Mouse (Mus musculus) hindbrain, embryonic 12.5 days (tissue): ENCODE data around the gene Rtkn. TPM values are rescaled to one million over a fixed set of nuclear protein-coding genes. Genes with fewer than 3 reads are reported as not detected.
A peak's percentile ranks its signal among the peaks of the same experiment; 100 is the strongest.

Experiments
- ATAC-seq: fragments of 200-750 bp; cut with Nextera tagmentation; 2 replicates; pipeline ENCODE4 v1.8.0; 2017; ENCODE audit warnings: moderate TSS enrichment; ENCODE audit not compliant: low FRiP score
- H3K27ac ChIP-seq: fragments of 300-500 bp; sonication (generic); 2 replicates; pipeline ENCODE4 v1.5.1; 2016; ENCODE audit warnings: mild to moderate bottlenecking
- H3K27me3 ChIP-seq: fragments of 300-500 bp; sonication (generic); 2 replicates; pipeline ENCODE4 v1.6.1; 2016; ENCODE audit warnings: mild to moderate bottlenecking
- H3K36me3 ChIP-seq: fragments of 300-500 bp; sonication (generic); 2 replicates; pipeline ENCODE4 v1.6.1; 2016; ENCODE audit warnings: mild to moderate bottlenecking
- H3K4me1 ChIP-seq: fragments of 300-500 bp; sonication (generic); 2 replicates; pipeline ENCODE4 v1.6.1; 2016
- H3K4me2 ChIP-seq: fragments of 300-500 bp; sonication (generic); replicated peaks from 2 replicates; pipeline ENCODE4 v1.6.1; 2016; ENCODE audit warnings: mild to moderate bottlenecking
- H3K4me3 ChIP-seq: fragments of 300-500 bp; sonication (generic); 2 replicates; pipeline ENCODE4 v1.5.1; 2016; ENCODE audit warnings: mild to moderate bottlenecking
- H3K9ac ChIP-seq: fragments of 300-500 bp; sonication (generic); 2 replicates; pipeline ENCODE4 v1.6.1; 2016; ENCODE audit warnings: mild to moderate bottlenecking, moderate library complexity
- H3K9me3 ChIP-seq: fragments of 300-500 bp; sonication (generic); replicated peaks from 2 replicates; pipeline ENCODE4 v1.6.1; 2016; ENCODE audit warnings: mild to moderate bottlenecking
- WGBS: fragments of 180-500 bp; shearing (Covaris S2); methylation state at CpG from one replicate; pipeline ENCODE4 v1.1.7; 2016; 5-methylcytosine and 5-hydroxymethylcytosine counted together
- polyA plus RNA-seq: library from polyadenylated mRNA; unstranded; fragments of >200 nt; fragmentation: Nextera tagmentation; extraction: Ambion mirVana; gene quantifications from 2 replicates; pipeline ENCODE4 v1.2.1, GENCODE M21; 2016

Gene Rtkn
- polyA plus RNA-seq, 1 experiment from 2014 or later, result 40.7 TPM

DNA sequence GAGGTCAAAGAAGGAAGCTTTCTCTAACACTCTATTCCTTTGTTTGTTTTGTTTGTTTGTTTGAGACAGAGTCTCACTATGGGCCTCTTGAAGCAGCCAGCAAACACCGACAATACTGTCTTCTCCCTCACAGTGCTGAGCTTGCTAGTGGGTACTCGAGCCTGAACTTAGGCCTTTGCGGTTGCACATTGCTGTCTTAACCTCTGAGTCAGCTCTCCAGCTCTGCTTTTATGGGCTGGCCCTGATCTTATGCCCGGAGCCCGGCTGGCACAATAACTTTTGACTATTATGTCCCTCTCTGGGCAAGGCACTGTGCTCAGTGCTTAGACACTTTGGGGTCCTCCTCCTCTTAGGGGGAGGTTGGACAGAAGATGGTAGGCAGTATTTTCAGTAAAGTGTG, 34.6 kb downstream of the Rtkn start:
- Histone ChIP-seq H3K4me3 (no peak overlapping the region), H3K27ac (no peak overlapping the region), H3K4me1 (peaks cover 34% of the 10 kb centered on the region)

DNA sequence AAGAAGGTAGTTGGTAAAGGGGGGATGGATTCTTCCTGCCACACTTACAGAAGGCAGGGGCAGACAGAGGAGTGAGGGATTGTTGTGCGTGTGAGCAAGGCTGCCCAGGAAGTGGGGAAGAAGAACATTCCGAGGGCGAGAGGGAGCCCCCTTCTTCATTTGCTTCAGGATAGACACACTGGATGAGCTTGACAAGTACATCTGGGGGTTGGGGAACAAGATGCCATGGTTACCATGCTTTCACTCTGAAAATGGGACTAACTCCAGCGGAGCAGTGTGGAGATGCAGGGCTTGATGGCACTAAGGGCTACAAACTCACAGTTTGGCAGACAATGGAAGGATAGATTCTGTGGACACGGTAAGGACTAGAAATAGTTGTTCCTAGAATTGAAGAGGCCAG, 35.8 kb downstream of the Rtkn start:
- no peak overlapping the region for H3K27ac ChIP-seq
- H3K27me3 ChIP-seq, result no peaks in the 10 kb centered on the region
- no peak overlapping the region for H3K4me3 ChIP-seq
- H3K9me3 ChIP-seq, result no peaks in the 10 kb centered on the region
- H3K9ac ChIP-seq, result no peak overlapping the region
- 90% methylated on average over 5 of the region's 5 CpGs for WGBS
- H3K4me2 ChIP-seq, result 0 out of 2 replicates have a peak overlapping the region, but pooled peaks have one; percentile 13
- H3K36me3 ChIP-seq, result no peaks in the 10 kb centered on the region
- ATAC-seq, result no peak
- H3K4me1 ChIP-seq, result peaks cover 30% of the 10 kb centered on the region

More for the DNA sequence above, 34.6 kb downstream of the Rtkn start:
- WGBS, result 91% methylated on average over 5 of the region's 5 CpGs
- no peak for ATAC-seq
- no peak overlapping the region for H3K4me2 ChIP-seq
- H3K27me3 ChIP-seq, result no peaks in the 10 kb centered on the region
- H3K9me3 ChIP-seq, result no peaks in the 10 kb centered on the region
- no peaks in the 10 kb centered on the region for H3K36me3 ChIP-seq
- H3K9ac ChIP-seq, result no peak overlapping the region

DNA sequence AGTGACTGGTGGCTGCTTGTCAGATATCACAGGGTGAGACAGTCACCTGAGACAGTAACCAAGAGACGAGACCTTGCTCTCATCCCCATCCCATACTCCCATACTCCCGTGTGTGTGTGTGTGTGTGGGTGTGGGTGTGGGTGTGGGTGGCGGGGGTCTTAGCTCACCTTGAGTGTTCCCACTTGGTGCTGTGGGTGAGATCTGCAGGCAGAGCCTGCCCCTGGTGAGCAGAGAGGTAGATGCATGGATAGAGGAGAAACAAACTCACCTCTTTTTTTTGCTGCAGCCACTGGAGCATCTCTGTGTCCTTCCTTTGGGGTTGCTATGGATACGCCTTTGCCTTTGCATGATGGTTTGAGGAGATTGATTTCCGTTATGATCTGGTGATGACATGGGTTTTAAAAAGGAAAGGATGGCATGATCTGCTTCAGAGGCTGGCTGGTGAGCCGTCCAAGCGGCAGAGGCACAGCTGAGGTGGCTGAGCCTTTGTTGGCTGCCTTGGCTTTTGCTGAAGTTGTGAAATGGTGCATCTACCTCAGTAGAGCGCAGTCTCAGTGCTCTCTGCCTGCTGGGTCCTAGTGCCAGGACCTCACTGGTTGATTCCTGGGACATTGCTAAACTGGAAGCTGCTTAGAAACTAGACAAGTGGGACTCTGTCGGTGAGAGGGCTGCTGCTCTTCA, 37.1 kb downstream of the Rtkn start:
- Histone ChIP-seq H3K27me3 (no peaks in the 10 kb centered on the region), H3K27ac (peak overlapping the region; percentile 70), H3K4me3 (peak overlapping the region; percentile 24), H3K9ac (peak overlapping the region; percentile 32), H3K4me2 (peak overlapping the region; percentile 37), H3K4me1 (peaks cover 19% of the 10 kb centered on the region), H3K36me3 (no peaks in the 10 kb centered on the region), H3K9me3 (no peaks in the 10 kb centered on the region)
- ATAC-seq, result peak; percentile 60
- 57% methylated on average over 9 of the region's 9 CpGs for WGBS

DNA sequence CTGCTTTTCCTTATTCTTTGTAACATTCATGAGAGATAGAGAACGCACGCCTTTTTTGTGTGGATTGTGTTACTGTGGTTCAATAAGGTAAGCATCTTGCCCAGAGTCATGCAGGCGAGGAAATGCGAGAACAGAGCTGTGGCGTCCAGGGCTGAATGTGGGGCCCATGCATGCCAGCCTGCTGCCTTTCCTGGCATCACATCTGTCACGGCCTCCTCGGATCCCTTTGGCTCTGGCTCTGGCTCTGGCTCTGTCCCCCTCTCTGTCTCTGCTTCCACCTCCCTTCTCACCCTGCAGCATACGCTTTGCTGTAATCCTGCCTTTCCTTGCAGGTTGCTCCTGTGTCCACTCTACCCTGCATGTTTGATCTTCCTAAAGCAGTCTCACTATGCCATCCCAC, 40.7 kb downstream of the Rtkn start:
- no peak overlapping the region for H3K9ac ChIP-seq
- no peaks in the 10 kb centered on the region for H3K9me3 ChIP-seq
- no peak overlapping the region for H3K4me3 ChIP-seq
- H3K27ac ChIP-seq, result no peak overlapping the region
- peaks cover 31% of the 10 kb centered on the region for H3K4me1 ChIP-seq
- H3K27me3 ChIP-seq, result no peaks in the 10 kb centered on the region
- no peaks in the 10 kb centered on the region for H3K36me3 ChIP-seq
- H3K4me2 ChIP-seq, result no peak overlapping the region
- WGBS, result 87% methylated on average over 8 of the region's 8 CpGs
- no peak for ATAC-seq

DNA sequence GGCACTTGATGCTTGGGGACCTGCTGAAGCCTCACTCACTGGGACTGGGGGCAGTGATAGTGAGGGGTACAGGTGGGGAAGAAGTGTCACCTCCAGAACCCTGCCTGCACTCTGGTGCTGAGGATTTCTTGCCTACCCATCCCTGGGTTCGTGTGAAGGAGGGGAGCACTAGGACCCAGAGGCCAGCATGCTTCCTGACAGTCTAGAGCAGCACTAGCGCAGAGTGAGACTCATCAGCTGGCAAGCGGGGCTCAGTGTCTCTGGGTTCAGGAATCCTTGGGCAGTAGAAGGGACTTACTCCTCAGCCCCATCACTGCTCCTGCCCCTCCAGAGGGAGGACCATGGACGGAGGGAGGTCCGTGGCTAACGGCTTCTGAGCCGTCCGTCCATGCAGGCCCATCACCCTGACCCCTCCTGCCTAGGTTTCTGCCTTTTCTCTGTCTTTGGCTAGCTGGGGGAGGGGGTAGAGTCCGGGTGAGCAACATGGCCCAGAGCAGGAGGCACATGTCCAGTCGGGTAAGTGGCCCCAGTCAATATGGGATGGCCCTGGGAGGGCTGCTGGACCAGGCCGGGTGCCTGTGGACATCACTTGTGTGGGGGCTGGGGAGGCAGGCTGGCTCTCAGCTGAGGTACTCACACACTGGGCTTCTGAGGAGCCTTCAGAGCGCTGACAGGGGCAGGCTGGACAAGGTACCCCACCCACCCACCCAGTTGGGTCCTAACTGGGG, 44.3 kb downstream of the Rtkn start:
- WGBS, result 14% methylated on average over 12 of the region's 12 CpGs
- Histone ChIP-seq H3K9me3 (no peaks in the 10 kb centered on the region), H3K36me3 (peaks cover 23% of the 10 kb centered on the region), H3K4me1 (peaks cover 22% of the 10 kb centered on the region), H3K4me3 (peak overlapping the region; percentile 45), H3K27me3 (no peaks in the 10 kb centered on the region), H3K4me2 (peak overlapping the region; percentile 68), H3K27ac (peak overlapping the region; percentile 69), H3K9ac (peak overlapping the region; percentile 74)
- ATAC-seq, result peak; percentile 87

DNA sequence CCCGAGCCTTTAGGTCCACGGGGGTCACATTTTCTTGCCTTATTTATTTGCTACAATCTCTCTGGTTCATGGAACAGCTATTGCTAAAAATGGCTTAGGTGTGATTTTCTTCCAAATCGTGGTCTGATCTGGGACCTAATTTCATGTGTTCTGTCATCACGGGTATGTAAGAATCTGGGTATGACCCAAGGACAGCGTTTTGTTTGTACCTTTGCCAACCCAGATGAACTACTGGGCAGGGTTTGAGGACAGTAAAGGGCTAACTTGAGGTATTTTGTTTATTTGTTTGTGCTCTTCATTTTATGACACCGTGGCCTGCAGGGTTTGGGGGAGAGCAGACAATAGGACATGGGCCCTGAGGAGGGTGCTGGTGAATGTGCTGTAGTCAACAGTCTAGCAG, 45.3 kb downstream of the Rtkn start:
- Histone ChIP-seq H3K36me3 (peaks cover 27% of the 10 kb centered on the region), H3K4me2 (peak overlapping the region; percentile 68), H3K27ac (no peak overlapping the region), H3K4me3 (peak overlapping the region; percentile 45; the same call in 1 of the 2 replicates), H3K27me3 (no peaks in the 10 kb centered on the region), H3K4me1 (peaks cover 30% of the 10 kb centered on the region), H3K9me3 (no peaks in the 10 kb centered on the region), H3K9ac (peak overlapping the region; percentile 74)
- WGBS, result 87% methylated on average over 6 of the region's 6 CpGs
- ATAC-seq, result no peak

DNA sequence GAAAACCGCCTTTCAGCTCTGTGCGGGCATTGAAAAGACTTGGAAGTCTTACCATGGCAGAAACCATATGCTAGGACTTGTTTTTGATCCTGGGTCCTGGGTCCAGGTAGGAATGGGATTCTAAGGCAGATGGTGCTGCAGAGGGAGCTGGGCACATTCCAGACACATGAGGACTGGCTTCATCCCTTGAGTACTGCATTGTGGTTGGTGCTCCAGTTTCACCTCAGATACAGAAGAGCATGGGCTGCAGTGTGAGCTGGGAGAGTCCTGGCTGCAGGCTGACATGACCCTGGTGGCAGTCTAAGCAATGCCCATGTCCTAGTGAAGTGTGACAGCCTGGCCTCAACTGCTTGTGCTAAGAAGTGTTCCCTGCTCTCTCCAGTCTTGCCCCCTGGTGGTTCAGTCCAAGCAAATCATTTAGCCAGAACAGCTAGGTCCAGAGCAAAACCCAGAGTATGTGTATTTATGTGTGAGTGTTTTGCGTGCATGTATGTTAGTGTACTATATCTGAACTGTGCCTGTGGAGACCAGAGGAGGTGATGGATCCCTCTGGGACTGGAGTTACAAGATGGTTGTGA, 49.7 kb downstream of the Rtkn start:
- WGBS, result 94% methylated on average over 3 of the region's 3 CpGs
- H3K27ac ChIP-seq, result peak overlapping the region; percentile 49; the same call in 1 of the 2 replicates

DNA sequence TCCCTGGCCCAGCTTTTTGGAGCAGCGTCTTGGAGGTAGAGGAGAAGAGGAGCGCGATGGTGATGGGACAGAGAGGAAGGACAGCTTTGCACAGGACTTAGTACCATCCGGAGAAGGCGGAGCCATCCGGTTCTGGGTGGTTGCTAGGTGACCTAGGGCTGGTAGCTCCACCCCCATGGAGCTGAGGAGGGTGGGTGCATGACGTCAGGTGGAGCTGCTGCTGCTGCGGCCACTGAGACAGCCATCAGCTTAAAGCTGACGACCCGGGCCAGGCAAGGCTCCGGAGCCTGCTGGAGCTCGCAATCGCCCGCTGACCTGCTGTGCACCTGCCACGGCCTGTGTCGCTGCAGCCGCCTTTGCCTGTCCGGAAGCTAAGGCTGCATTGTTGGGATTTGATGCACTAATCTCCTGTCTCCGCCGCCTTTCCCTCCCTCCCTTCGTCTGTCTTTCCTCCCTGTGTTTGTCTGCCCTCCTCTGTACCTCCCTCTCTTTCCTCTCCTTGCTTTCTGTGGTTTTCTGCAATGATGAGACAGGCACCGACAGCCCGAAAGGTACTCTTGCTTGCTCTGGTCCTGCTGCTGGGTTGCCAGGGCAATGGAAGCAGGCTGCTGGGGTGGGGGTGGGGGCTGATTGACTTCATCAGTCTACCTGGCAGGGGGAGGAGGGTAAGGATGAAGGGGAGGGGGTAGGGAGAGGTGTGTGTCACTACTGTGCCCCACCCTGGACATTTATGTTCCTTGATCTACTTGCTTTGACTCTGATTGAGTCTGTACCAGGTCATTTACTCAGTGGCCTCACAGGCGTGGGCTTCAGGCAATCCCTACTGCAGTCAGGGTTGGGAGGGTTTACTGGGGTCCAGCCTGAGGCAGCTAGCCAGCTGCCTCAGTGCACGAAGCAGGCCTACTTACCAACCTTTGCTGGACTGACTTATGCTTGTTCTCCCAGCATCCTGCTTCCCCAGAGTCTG, 50.9 kb downstream of the Rtkn start:
- Histone ChIP-seq H3K4me3 (peak overlapping the region; percentile 51), H3K9ac (peak overlapping the region; percentile 78), H3K4me1 (peaks cover 39% of the 10 kb centered on the region), H3K4me2 (peak overlapping the region; percentile 72), H3K27me3 (no peaks in the 10 kb centered on the region), H3K27ac (peak overlapping the region; percentile 90), H3K36me3 (peaks cover 59% of the 10 kb centered on the region), H3K9me3 (no peaks in the 10 kb centered on the region)
- whole genome bisulfite sequencing, result 9% methylated on average over 22 of the region's 25 CpGs
- ATAC-seq, result peak; percentile 97

More for the DNA sequence above, 49.7 kb downstream of the Rtkn start:
- no peak for ATAC-seq
- no peaks in the 10 kb centered on the region for H3K27me3 ChIP-seq
- H3K36me3 ChIP-seq, result peaks cover 47% of the 10 kb centered on the region
- peaks cover 49% of the 10 kb centered on the region for H3K4me1 ChIP-seq
- H3K4me3 ChIP-seq, result no peak overlapping the region; the same call in 1 of the 2 replicates
- H3K9me3 ChIP-seq, result no peaks in the 10 kb centered on the region
- peak overlapping the region; percentile 72; the same call in 1 of the 2 replicates for H3K4me2 ChIP-seq
- H3K9ac ChIP-seq, result no peak overlapping the region

DNA sequence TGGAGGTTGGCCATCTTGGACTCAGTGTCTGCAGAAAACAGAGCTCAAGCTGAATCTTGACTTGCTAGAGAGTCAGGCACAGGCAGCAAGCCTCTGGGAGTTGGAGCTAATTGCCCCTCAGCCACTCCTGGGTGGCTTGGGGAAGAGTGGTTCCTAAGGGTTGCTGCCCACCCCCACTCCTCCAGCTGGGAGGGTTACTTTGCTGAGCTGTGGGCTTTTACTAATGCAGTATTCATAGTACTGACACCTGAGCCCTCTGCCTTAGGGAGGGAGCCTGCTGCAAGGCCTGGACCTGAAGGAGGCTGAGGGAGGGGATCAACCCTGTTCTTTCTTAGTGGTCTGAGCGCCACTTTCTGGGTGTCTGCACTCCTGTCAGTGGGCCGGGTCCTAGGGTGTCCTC, 51.7 kb downstream of the Rtkn start:
- Histone ChIP-seq H3K36me3 (peaks cover 67% of the 10 kb centered on the region), H3K9ac (peak overlapping the region; percentile 78), H3K4me3 (peak overlapping the region; percentile 51), H3K27me3 (no peaks in the 10 kb centered on the region), H3K4me2 (peak overlapping the region; percentile 72), H3K9me3 (no peaks in the 10 kb centered on the region), H3K4me1 (peaks cover 39% of the 10 kb centered on the region), H3K27ac (peak overlapping the region; percentile 90)
- ATAC-seq, result 0 out of 2 replicates have a peak, but pooled peaks have one; percentile 9
- 72% methylated on average over 2 of the region's 2 CpGs for WGBS

DNA sequence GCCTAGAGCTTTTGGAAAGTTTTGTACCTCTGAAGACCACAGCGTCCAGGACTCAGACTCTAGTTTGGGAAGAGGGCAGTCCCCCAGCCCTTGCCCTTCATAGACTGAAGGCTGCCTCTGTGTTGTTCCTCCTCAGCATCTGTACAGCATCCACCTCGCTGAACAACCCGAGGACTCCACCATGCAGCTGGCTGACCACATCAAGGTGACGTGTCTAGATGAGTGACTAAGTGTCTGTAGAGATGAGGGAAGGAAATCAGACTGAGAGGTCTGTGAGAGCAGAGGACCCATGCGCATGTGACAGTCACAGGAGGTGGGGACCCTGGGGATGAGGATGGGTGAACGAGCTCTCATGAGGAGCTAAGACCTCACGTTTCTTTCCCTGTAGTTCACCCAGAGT, 58.3 kb downstream of the Rtkn start:
- 94% methylated on average over 7 of the region's 7 CpGs for WGBS
- Histone ChIP-seq H3K9me3 (no peaks in the 10 kb centered on the region), H3K27ac (no peak overlapping the region), H3K4me3 (no peak overlapping the region), H3K9ac (no peak overlapping the region), H3K4me2 (no peak overlapping the region), H3K4me1 (peaks cover 1% of the 10 kb centered on the region; the same call in 1 of the 2 replicates), H3K27me3 (no peaks in the 10 kb centered on the region), H3K36me3 (peaks cover 99% of the 10 kb centered on the region)
- no peak for ATAC-seq

DNA sequence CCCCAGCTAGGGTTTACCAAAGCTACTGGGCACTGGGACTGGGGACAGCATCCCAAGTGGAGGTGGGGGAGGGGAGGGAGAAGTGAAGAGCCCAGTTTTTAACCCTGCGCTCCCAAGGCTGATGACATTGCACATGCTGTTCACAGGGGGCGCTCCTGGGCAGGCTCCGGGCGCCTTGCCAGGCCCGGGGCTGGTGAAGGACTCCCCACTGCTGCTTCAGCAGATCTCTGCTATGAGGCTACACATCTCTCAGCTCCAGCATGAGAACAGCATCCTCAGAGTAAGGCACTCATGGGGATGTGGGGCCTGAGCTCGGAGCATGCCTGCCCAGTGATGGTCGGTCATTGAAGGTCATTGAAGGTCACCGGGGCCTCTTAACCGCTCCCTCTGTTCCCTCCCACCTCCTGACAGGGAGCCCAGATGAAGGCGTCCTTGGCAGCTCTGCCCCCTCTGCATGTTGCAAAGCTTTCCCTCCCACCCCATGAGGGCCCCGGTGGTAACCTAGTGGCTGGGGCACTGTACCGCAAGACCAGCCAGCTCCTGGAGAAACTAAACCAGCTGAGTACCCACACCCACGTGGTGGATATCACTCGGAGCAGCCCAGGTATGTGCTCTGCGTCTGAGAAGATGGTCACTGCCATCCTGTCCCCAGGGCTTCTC, 62.2 kb downstream of the Rtkn start:
- 41% methylated on average over 15 of the region's 15 CpGs for WGBS
- peaks cover 85% of the 10 kb centered on the region for H3K36me3 ChIP-seq
- no peak overlapping the region for H3K27ac ChIP-seq
- no peaks in the 10 kb centered on the region for H3K27me3 ChIP-seq
- H3K4me3 ChIP-seq, result no peak overlapping the region
- H3K9ac ChIP-seq, result no peak overlapping the region
- no peaks in the 10 kb centered on the region for H3K4me1 ChIP-seq
- peak; percentile 38; the same call in 1 of the 2 replicates for ATAC-seq
- no peak overlapping the region for H3K4me2 ChIP-seq
- no peaks in the 10 kb centered on the region for H3K9me3 ChIP-seq
